Mouse (Mus musculus) myocyte (in vitro differentiated cells): ENCODE results near the gene Cox6a2. TPM values are rescaled to one million over a fixed set of nuclear protein-coding genes. Genes with fewer than 3 reads are reported as not detected.

ENCODE experiments used
- H3K27me3 ChIP-seq: one replicate; pipeline ENCODE4 v1.6.1; 2011; ENCODE audit not compliant: control insufficient read depth, insufficient read depth, insufficient read length
- H3K36me3 ChIP-seq: one replicate; pipeline ENCODE4 v1.6.1; 2011; ENCODE audit not compliant: control insufficient read depth, insufficient read depth
- H3K4me2 ChIP-seq: one replicate; pipeline ENCODE4 v1.6.1; 2011; ENCODE audit warnings: low read depth, control low read depth
- H3K4me3 ChIP-seq: one replicate; pipeline ENCODE4 v1.5.1; 2011; ENCODE audit warnings: mild to moderate bottlenecking, control low read depth, moderate library complexity
- H3K79me2 ChIP-seq: one replicate; pipeline ENCODE4 v1.6.1; 2011; ENCODE audit not compliant: control insufficient read depth, insufficient read depth
- H3ac ChIP-seq: one replicate; pipeline ENCODE4 v1.6.1; 2011; ENCODE audit not compliant: control insufficient read depth, insufficient read length
- CEBPB ChIP-seq: IDR thresholded peaks from 2 replicates; pipeline ENCODE4 v1.6.1; 2011; ENCODE audit warnings: mild to moderate bottlenecking, moderate library complexity; ENCODE audit not compliant: poor library complexity, insufficient read depth, severe bottlenecking
- E2F4 ChIP-seq: IDR thresholded peaks from one replicate; pipeline ENCODE4 v1.6.1; 2011; ENCODE audit warnings: mild to moderate bottlenecking, control low read depth, moderate library complexity; ENCODE audit not compliant: insufficient read depth
- MAX ChIP-seq: IDR thresholded peaks from one replicate; pipeline ENCODE4 v1.6.1; 2011; ENCODE audit warnings: low read depth, mild to moderate bottlenecking, control low read depth
- MYOD1 ChIP-seq, 3 experiments: IDR thresholded peaks; one replicate each; pipeline ENCODE4 v1.6.1; 2011; ENCODE audit warnings: control low read depth in 2 of 3, low read depth in 2 of 3, mild to moderate bottlenecking in 2 of 3, moderate library complexity in 1 of 3; ENCODE audit not compliant: insufficient read length in 2 of 3, control insufficient read depth in 1 of 3
- MYOG ChIP-seq, 3 experiments: IDR thresholded peaks; one replicate each; pipeline ENCODE4 v1.6.1; 2011; ENCODE audit warnings: control low read depth in 2 of 3, low read depth in 2 of 3, mild to moderate bottlenecking in 2 of 3; ENCODE audit not compliant: insufficient read length in 2 of 3, control insufficient read depth in 1 of 3, insufficient read depth in 1 of 3
- POLR2A ChIP-seq: IDR thresholded peaks from one replicate; pipeline ENCODE4 v1.6.1; 2011; ENCODE audit warnings: low read depth, mild to moderate bottlenecking, control low read depth, moderate library complexity; ENCODE audit not compliant: insufficient read length
- POLR2AphosphoS2 ChIP-seq: IDR thresholded peaks from one replicate; pipeline ENCODE4 v1.6.1; 2011; ENCODE audit warnings: low read depth, control low read depth; ENCODE audit not compliant: insufficient read length
- REST ChIP-seq: IDR thresholded peaks from one replicate; pipeline ENCODE4 v1.6.1; 2011; ENCODE audit warnings: mild to moderate bottlenecking, control low read depth, moderate library complexity; ENCODE audit not compliant: insufficient read depth, insufficient read length
- SRF ChIP-seq: IDR thresholded peaks from one replicate; pipeline ENCODE4 v1.6.1; 2011; ENCODE audit warnings: low read depth; ENCODE audit not compliant: control insufficient read depth, insufficient read length
- TCF12 ChIP-seq: IDR thresholded peaks from one replicate; pipeline ENCODE4 v1.6.1; 2011; ENCODE audit warnings: mild to moderate bottlenecking, control low read depth; ENCODE audit not compliant: poor library complexity, insufficient read depth, severe bottlenecking
- TCF3 ChIP-seq: IDR thresholded peaks from one replicate; pipeline ENCODE4 v1.6.1; 2011; ENCODE audit warnings: low read depth, control low read depth; ENCODE audit not compliant: insufficient read length
- USF1 ChIP-seq: IDR thresholded peaks from one replicate; pipeline ENCODE4 v1.6.1; 2011; ENCODE audit warnings: low read depth, mild to moderate bottlenecking, control low read depth, moderate library complexity
- polyA plus RNA-seq: library from polyadenylated mRNA; unstranded; fragments of >200 nt; fragmentation: generic; extraction: Trizol; gene quantifications from one replicate; pipeline ENCODE4 v1.2.1, GENCODE M21; 2012; ENCODE audit warnings: missing spikeins

Cox6a2 gene
- polyA plus RNA-seq, 1 experiment = 1,017 TPM

DNA sequence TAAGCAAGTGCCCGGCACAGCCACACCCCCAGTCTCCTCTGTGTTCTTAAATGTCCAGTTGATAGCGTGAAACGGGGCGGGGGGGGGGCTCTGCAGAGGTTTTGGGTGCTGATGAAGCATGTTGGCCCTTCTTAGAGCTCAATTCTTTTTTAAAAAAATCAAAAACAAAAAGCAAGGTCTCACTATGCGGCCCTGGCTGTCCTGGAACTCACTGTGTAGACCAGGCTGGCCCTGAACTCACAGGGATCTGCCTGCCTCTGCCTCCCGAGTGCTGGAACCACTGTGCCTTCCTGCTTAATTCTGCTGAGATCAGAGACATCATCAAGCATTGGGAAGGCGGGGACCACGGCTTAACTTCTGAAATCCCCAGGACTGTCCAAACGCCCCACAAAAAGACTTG lies 4.6 kb downstream of the Cox6a2 start:
- Histone ChIP-seq H3ac (no peak overlapping the region), H3K27me3 (peaks cover 29% of the 10 kb centered on the region)

DNA sequence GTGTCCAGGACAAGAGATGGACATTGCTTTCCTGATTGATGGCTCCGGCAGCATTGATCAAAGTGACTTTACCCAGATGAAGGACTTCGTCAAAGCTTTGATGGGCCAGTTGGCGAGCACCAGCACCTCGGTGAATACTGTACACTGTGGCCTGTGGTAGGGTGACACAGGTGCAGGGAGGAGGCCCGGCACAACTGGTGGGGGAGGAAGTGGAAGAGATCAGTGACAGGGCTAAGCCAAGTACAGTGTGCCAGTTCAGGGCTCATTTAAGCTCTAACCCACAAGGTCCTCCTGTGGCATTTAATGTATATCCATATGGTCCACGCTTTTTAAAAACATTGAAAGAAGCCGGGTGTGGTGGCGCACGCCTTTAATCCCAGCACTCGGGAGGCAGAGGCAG lies 24.5 kb downstream of the Cox6a2 start:
- no peak overlapping the region for H3K4me3 ChIP-seq
- no peak overlapping the region for H3K4me2 ChIP-seq
- peaks cover 63% of the 10 kb centered on the region for H3K27me3 ChIP-seq
- H3ac ChIP-seq = no peak overlapping the region
- TF ChIP-seq REST = no peak
- no peak for TF ChIP-seq CEBPB
- TF ChIP-seq E2F4 = no peak
- no peak for TF ChIP-seq POLR2AphosphoS2
- no peak for TF ChIP-seq POLR2A
- TF ChIP-seq MYOG (IDR thresholded peaks at IDR 0.05; ENCODE audit: control insufficient read depth in 1 of 3, insufficient read depth in 1 of 3, insufficient read length in 2 of 3, low read depth in 2 of 3) = peak in 1 of 3 experiments; percentile 35
- TF ChIP-seq MAX = no peak
- TF ChIP-seq TCF12 = no peak
- no peak for TF ChIP-seq TCF3
- TF ChIP-seq USF1 = no peak
- no peak for TF ChIP-seq SRF
- TF ChIP-seq MYOD1 (IDR thresholded peaks at IDR 0.05; ENCODE audit: control insufficient read depth in 1 of 3, insufficient read length in 2 of 3, low read depth in 2 of 3) = peak in 1 of 3 experiments; percentile 34
- no peaks in the 10 kb centered on the region for H3K79me2 ChIP-seq
- H3K36me3 ChIP-seq = no peaks in the 10 kb centered on the region

More for the DNA sequence above, 4.6 kb downstream of the Cox6a2 start:
- peaks cover 3% of the 10 kb centered on the region for H3K79me2 ChIP-seq
- TF ChIP-seq POLR2A = peak; percentile 23
- TF ChIP-seq SRF = no peak
- peak; percentile 60 for TF ChIP-seq POLR2AphosphoS2
- no peak overlapping the region for H3K4me2 ChIP-seq
- H3K36me3 ChIP-seq = peaks cover 13% of the 10 kb centered on the region
- no peak overlapping the region for H3K4me3 ChIP-seq

DNA sequence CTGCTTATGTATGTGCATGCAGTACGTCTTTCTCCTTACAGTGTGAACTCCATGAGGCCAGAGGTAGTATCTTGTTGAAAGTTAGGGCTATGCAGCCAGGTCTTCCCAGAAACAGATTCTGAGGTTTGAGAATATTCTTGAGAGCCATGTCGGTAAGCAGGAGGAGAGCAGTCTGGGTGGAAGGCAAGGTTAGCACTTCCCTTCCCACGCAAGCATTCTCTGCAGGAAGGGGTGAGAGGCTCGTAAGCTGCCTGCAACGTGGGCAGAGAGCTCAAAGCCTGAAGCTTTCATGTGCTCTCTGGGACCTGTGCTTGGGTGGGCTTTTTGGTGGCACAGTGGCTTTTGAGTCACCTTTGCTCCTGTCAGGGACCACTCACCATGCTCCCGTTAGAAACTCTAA lies 25.6 kb downstream of the Cox6a2 start:
- H3K79me2 ChIP-seq = no peaks in the 10 kb centered on the region
- H3ac ChIP-seq = no peak overlapping the region
- TF ChIP-seq TCF3 (no peak), POLR2A (no peak), MAX (no peak), MYOD1 (IDR thresholded peaks at IDR 0.05; ENCODE audit: control insufficient read depth in 1 of 3, insufficient read length in 2 of 3, low read depth in 2 of 3) (no peak), E2F4 (no peak), POLR2AphosphoS2 (no peak), REST (no peak), TCF12 (no peak)
- H3K4me2 ChIP-seq = no peak overlapping the region
- H3K36me3 ChIP-seq = no peaks in the 10 kb centered on the region
- no peak overlapping the region for H3K4me3 ChIP-seq
- peaks cover 60% of the 10 kb centered on the region for H3K27me3 ChIP-seq

DNA sequence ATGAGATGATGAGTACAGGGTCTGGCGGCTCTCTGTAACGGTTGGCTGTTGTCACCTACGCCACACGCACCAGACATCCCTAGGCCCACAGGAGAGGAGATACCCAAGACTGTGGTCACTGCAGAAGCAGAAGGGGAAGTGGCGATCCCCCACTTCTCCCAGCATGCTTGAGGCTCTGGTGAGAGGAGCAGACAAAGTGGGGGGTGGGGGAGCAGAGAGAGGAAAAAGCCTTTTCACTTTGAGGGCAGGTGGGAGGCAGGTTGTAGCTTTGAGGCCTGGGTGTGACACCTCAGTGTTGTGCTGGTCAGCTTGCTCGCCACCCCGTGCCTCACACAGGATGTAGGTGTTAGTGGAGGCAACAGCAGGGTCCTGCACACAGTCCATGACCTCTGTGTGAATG lies 26.1 kb downstream of the Cox6a2 start:
- Histone ChIP-seq H3K4me2 (no peak overlapping the region), H3K4me3 (no peak overlapping the region), H3ac (no peak overlapping the region), H3K27me3 (peaks cover 61% of the 10 kb centered on the region), H3K36me3 (no peaks in the 10 kb centered on the region), H3K79me2 (no peaks in the 10 kb centered on the region)
- TF ChIP-seq E2F4 (no peak), CEBPB (no peak), TCF3 (no peak)

DNA sequence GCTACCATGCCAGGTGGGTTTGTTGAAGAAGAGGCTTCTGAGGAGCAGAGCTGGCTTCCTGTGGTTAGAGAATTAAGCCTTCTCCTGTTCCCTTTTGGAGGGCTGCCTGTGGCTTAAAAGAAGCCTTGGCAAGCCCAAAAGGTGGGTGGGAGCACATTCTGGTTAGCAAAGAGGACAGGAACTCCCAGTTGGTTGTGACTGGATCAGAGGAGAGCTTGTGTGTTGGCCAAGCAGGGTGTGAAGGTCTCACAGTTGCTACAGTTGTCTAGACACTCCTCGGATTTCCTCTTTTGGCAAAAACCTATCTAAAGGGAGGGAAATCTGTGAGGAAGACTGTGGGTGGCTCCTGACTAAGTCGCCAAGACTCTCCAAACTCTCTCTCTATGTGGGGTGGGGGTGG lies 27.8 kb downstream of the Cox6a2 start:
- TF ChIP-seq MYOG (IDR thresholded peaks at IDR 0.05; ENCODE audit: control insufficient read depth in 1 of 3, insufficient read depth in 1 of 3, insufficient read length in 2 of 3, low read depth in 2 of 3) (peak in 1 of 3 experiments; percentile 19), USF1 (no peak)
- no peak overlapping the region for H3K4me2 ChIP-seq

DNA sequence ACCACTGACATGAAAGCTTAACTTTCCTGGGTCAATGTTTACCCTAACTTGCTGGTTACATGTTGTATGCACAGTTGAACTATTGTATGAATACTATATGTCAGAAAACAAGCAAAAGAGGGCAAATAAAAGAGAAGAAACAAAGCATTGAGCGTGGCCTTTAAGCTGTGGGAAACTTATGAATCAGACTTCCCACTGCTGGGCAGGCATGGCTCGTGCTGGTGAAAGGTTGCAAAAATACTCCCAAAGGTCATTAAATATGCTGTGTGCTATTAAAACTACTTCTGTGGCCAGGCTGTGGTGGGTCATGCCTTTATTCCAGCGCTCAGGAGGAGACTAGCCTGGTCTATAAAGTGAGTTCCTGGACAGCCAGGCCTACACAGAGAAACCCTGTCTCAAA lies 36.2 kb downstream of the Cox6a2 start:
- H3K4me3 ChIP-seq = no peak overlapping the region
- no peak overlapping the region for H3ac ChIP-seq
- H3K4me2 ChIP-seq = no peak overlapping the region
- H3K79me2 ChIP-seq = no peaks in the 10 kb centered on the region
- no peak for TF ChIP-seq REST
- TF ChIP-seq MYOG (IDR thresholded peaks at IDR 0.05; ENCODE audit: control insufficient read depth in 1 of 3, insufficient read depth in 1 of 3, insufficient read length in 2 of 3, low read depth in 2 of 3) = no peak
- TF ChIP-seq E2F4 = no peak
- no peak for TF ChIP-seq TCF12
- TF ChIP-seq POLR2AphosphoS2 = no peak
- TF ChIP-seq CEBPB = no peak
- no peak for TF ChIP-seq MAX
- TF ChIP-seq POLR2A = no peak
- no peak for TF ChIP-seq USF1
- no peak for TF ChIP-seq SRF
- TF ChIP-seq MYOD1 (IDR thresholded peaks at IDR 0.05; ENCODE audit: control insufficient read depth in 1 of 3, insufficient read length in 2 of 3, low read depth in 2 of 3) = no peak
- TF ChIP-seq TCF3 = no peak
- no peaks in the 10 kb centered on the region for H3K36me3 ChIP-seq
- H3K27me3 ChIP-seq = peaks cover 19% of the 10 kb centered on the region

More for the DNA sequence above, 27.8 kb downstream of the Cox6a2 start:
- Histone ChIP-seq H3K36me3 (no peaks in the 10 kb centered on the region), H3K79me2 (no peaks in the 10 kb centered on the region), H3ac (no peak overlapping the region), H3K27me3 (peaks cover 60% of the 10 kb centered on the region), H3K4me3 (no peak overlapping the region)
